Mouse (Mus musculus) testis, adult 2 months (tissue): ENCODE measurements around the gene G6pc.

Source experiments
- CTCF ChIP-seq: fragments of 200-500 bp; IDR thresholded peaks from 2 replicates; pipeline ENCODE4 v1.5.1; 2012; ENCODE audit warnings: low read depth, mild to moderate bottlenecking, inconsistent platforms, low read length, moderate library complexity; ENCODE audit not compliant: control insufficient read depth, insufficient read depth, insufficient replicate concordance
- POLR2A ChIP-seq: fragments of 200-500 bp; IDR thresholded peaks from 2 replicates; pipeline ENCODE4 v1.6.1; 2012; ENCODE audit warnings: low read depth, mild to moderate bottlenecking, inconsistent platforms, low read length, moderate library complexity; ENCODE audit not compliant: control insufficient read depth

GRCm38 (mm10) chr11:101367326-101367935, at the start of gene G6pc:
- TF ChIP-seq CTCF (no peak), POLR2A (no peak)
